In the genomic region with DNA sequence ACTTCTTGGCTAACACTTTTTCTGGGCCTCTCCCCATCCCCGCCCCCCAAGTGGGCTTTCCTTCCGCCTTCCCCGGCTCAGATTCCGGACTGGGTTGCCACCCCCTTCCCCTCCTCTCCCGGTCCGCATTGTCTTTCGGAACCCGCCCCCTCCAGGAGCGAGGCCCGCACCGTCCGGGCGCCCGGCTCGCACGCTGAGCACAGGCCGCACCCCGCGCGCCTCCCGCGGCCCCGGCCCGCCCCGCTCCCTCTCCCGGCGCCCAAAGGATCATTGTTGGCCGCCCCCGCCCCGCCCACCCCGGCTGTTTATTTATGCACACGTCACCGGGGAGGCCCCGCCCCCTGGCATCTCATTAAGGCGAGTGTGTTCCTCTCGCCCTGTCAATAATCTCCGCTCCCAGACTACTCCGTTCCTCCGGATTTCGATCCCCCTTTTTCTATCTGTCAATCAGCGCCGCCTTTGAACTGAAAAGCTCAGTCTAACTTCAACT, we compare ENCODE assay signal across 8 mouse cellular contexts. TPM values are rescaled to one million over a fixed set of nuclear protein-coding genes. Genes with fewer than 3 reads are reported as not detected.
DNase-seq lines count a peak whose midpoint lies in the region; ATAC-seq lines count a peak whose summit lies in the region.

Gene Tcf7l2 (plus strand): TSS at position 382 of the 490 bp plus-strand sequence.

- peak; percentile 91 for ATAC-seq in hindbrain, embryonic 12.5 days (ENCODE audit: low FRiP score)

- H3K4me2 ChIP-seq in hindbrain, embryonic 12.5 days (replicated peaks), result peak within 1 kb of the TSS; percentile 50

- no peaks in the 10 kb centered on the region for H3K36me3 ChIP-seq in hindbrain, embryonic 12.5 days

- peak within 1 kb of the TSS; percentile 94 for H3K27ac ChIP-seq in hindbrain, embryonic 12.5 days

- peak; percentile 71 for DNase-seq in MN1 (ENCODE audit: low spot score)
- peak; percentile 19 for DNase-seq in cerebellum, adult 8-10 months
- DNase-seq in frontal cortex, postnatal 14 days (ENCODE audit: low spot score in 2 of 2), result peak; percentile 46 to 52
- DNase-seq in layer of hippocampus, postnatal 14 days (ENCODE audit: low spot score in 2 of 2), result peak; percentile 69 to 80
- DNase-seq in lung, postnatal 10 days, result peak; percentile 92
- DNase-seq in ovary, postnatal 14 days (ENCODE audit: low spot score), result peak; percentile 80
- DNase-seq in thymus, postnatal 10 days (ENCODE audit: low spot score in 2 of 2), result peak; percentile 54 to 74

- H3K27me3 ChIP-seq in hindbrain, embryonic 12.5 days, result no peaks in the 10 kb centered on the region; the same call in 1 of the 2 replicates

- peak within 1 kb of the TSS; percentile 89 for H3K9ac ChIP-seq in hindbrain, embryonic 12.5 days

- H3K4me3 ChIP-seq in hindbrain, embryonic 12.5 days, result peak within 1 kb of the TSS; percentile 67

- H3K9me3 ChIP-seq in hindbrain, embryonic 12.5 days (replicated peaks), result no peaks in the 10 kb centered on the region

- WGBS in hindbrain, embryonic 12.5 days, result under 1% methylated on average over 42 of the region's 42 CpGs

- H3K4me1 ChIP-seq in hindbrain, embryonic 12.5 days, result peaks cover 31% of the 10 kb centered on the region

RNA-seq across cellular contexts. Expression of gene Tcf7l2, which starts in this region (rescaled TPM):
- 78.0 and 81.6 TPM in 2 replicates for polyA plus RNA-seq in hindbrain, embryonic 12.5 days (2016; fragmentation: Nextera tagmentation; extraction: Ambion mirVana)
- 10 to 100 TPM; 21.5 to 43.3 TPM for total RNA-seq in layer of hippocampus, postnatal 14 days (2021)

Comparison
In these comparisons a context has a peak if more than half of its experiments do, and no peak if none do; other contexts are left out.
1. Peak in every context shown above with its lines: DNase-seq, ATAC-seq, H3K4me3 ChIP-seq and H3K27ac ChIP-seq.
2. DNase-seq: peak in every context shown above with its lines; median percentile 92 in lung, postnatal 10 days; 80 in ovary, postnatal 14 days; 74 in layer of hippocampus, postnatal 14 days; 71 in MN1; 64 in thymus, postnatal 10 days; 49 in frontal cortex, postnatal 14 days; 19 in cerebellum, adult 8-10 months.